In genomic region chr5:53273699-53274430, GRCm38 (mm10) we compare ENCODE assay signal across 15 mouse cellular contexts. TPM values are rescaled to one million over a fixed set of nuclear protein-coding genes. Genes with fewer than 3 reads are reported as not detected.
DNase-seq lines count a peak whose midpoint lies in the region; ATAC-seq and TF ChIP-seq lines count a peak whose summit lies in the region.
"Had no signal": no experiment of that assay in that cellular context is flagged by ENCODE, and none has a peak within 500 bp of the region (broad histone marks: within the 10 kb centered on the region; RNA-seq: fewer than 3 reads in every experiment).

No protein-coding gene starts in this region.

- no peak overlapping the region for H3K4me3 ChIP-seq in heart, embryonic 11.5 days (ENCODE audit: low read depth, low read length)
- no peak overlapping the region for H3K4me3 ChIP-seq in heart, embryonic 14.5 days (ENCODE audit: control insufficient read depth in 1 of 2, insufficient read depth in 1 of 2, low read depth in 1 of 2, low read length in 2 of 2)
- no peak overlapping the region for H3K4me3 ChIP-seq in myocyte
- H3K4me3 ChIP-seq: forebrain, embryonic 13.5 days; hindbrain, embryonic 15.5 days; neural tube, embryonic 15.5 days had no signal

- peak overlapping the region; percentile 46; the same call in 1 of the 2 replicates for H3K27ac ChIP-seq in heart, embryonic 11.5 days (ENCODE audit: low read depth, low read length)
- peak overlapping the region; percentile 43 to 76 for H3K27ac ChIP-seq in heart, embryonic 14.5 days (replicated peaks in 1 of 2; ENCODE audit: control insufficient read depth in 1 of 2, insufficient read depth in 1 of 2, low read depth in 2 of 2, low read length in 2 of 2)
- H3K27ac ChIP-seq: hindbrain, embryonic 15.5 days; neural tube, embryonic 15.5 days had no signal

- DNase-seq in heart, postnatal 25 days (ENCODE audit: low spot score) = no peak
- peak; percentile 17 for DNase-seq in left cerebral cortex, postnatal 4 days
- DNase-seq in left cerebral cortex, postnatal 36 days (ENCODE audit: low spot score in 2 of 2) = no peak
- DNase-seq in embryo, embryonic 10.5 days (ENCODE audit: low spot score) = no peak
- DNase-seq: layer of hippocampus, postnatal 36 days; liver; right cerebral cortex, postnatal 14 days; thymus, postnatal 25 days had no signal

- no peak for ATAC-seq in heart, embryonic 11.5 days (replicated peaks; ENCODE audit: insufficient number of reproducible peaks, low FRiP score, low TSS enrichment)
- no peak for ATAC-seq in heart, embryonic 14.5 days (ENCODE audit: insufficient number of reproducible peaks, insufficient read depth, low FRiP score, low read depth)
- ATAC-seq: CD4-positive, CD25-positive, alpha-beta regulatory T cell, adult 4 months; forebrain, embryonic 13.5 days had no signal

- peaks cover 44% of the 10 kb centered on the region for H3K4me1 ChIP-seq in heart, embryonic 11.5 days (ENCODE audit: control insufficient read depth, insufficient read depth, low read length)
- H3K4me1 ChIP-seq in heart, embryonic 14.5 days (ENCODE audit: control insufficient read depth in 2 of 2, insufficient read depth in 2 of 2, low read length in 2 of 2) = peaks cover 28 to 67% of the 10 kb centered on the region in 2 experiments

- H3ac ChIP-seq in myocyte (ENCODE audit: control insufficient read depth, insufficient read length) = no peak overlapping the region

- WGBS in heart, embryonic 11.5 days (ENCODE audit: insufficient replicate concordance) = 54% methylated on average over 5 of the region's 5 CpGs
- 46% methylated on average over 5 of the region's 5 CpGs for WGBS in heart, embryonic 14.5 days

- intact Hi-C loops in heart, postnatal 25 days (cut with DNase I) = loop anchor here (5.0 kb wide), 1 partner anchor 318 kb away; no protein-coding TSS in a partner anchor
- intact Hi-C loops in left cerebral cortex, postnatal 4 days (cut with DNase I) = loop anchor here (10.0 kb wide), 1 partner anchor 51 kb away; no protein-coding TSS in a partner anchor
- intact Hi-C loops in left cerebral cortex, postnatal 36 days (cut with DNase I) = loop anchor here (2.0 kb wide), 1 partner anchor 319 kb away; no protein-coding TSS in a partner anchor

- no peaks in the 10 kb centered on the region for H3K27me3 ChIP-seq in heart, embryonic 11.5 days (ENCODE audit: control insufficient read depth, insufficient read depth, low read length)
- no peaks in the 10 kb centered on the region for H3K27me3 ChIP-seq in heart, embryonic 14.5 days (ENCODE audit: control insufficient read depth, insufficient read depth, low read length)
- no peaks in the 10 kb centered on the region for H3K27me3 ChIP-seq in myocyte (ENCODE audit: control insufficient read depth, insufficient read depth, insufficient read length)
- H3K27me3 ChIP-seq: hindbrain, embryonic 15.5 days; neural tube, embryonic 15.5 days had no signal

- no peak for TF ChIP-seq POLR2A in myocyte (IDR thresholded peaks at IDR 0.05; ENCODE audit: insufficient read length, low read depth)

- peaks cover 5% of the 10 kb centered on the region for H3K79me2 ChIP-seq in myocyte (ENCODE audit: control insufficient read depth, insufficient read depth)

- H3K9me3 ChIP-seq in heart, embryonic 11.5 days (replicated peaks; ENCODE audit: control insufficient read depth, low read length) = no peaks in the 10 kb centered on the region
- no peaks in the 10 kb centered on the region for H3K9me3 ChIP-seq in heart, embryonic 14.5 days (ENCODE audit: control insufficient read depth, low read length)
- H3K9me3 ChIP-seq: forebrain, embryonic 13.5 days; hindbrain, embryonic 15.5 days; neural tube, embryonic 15.5 days had no signal

- peak overlapping the region; percentile 2; the same call in 1 of the 2 replicates for H3K4me2 ChIP-seq in heart, embryonic 11.5 days
- H3K4me2 ChIP-seq in heart, embryonic 14.5 days (ENCODE audit: low read length) = peak overlapping the region; percentile 10
- H3K4me2 ChIP-seq in myocyte (ENCODE audit: low read depth) = no peak overlapping the region
- H3K4me2 ChIP-seq: forebrain, embryonic 13.5 days; hindbrain, embryonic 15.5 days; neural tube, embryonic 15.5 days had no signal

- H3K9ac ChIP-seq in heart, embryonic 11.5 days (ENCODE audit: low read depth, low read length) = no peak overlapping the region
- no peak overlapping the region for H3K9ac ChIP-seq in heart, embryonic 14.5 days (ENCODE audit: low read length)
- H3K9ac ChIP-seq: forebrain, embryonic 13.5 days; hindbrain, embryonic 15.5 days; neural tube, embryonic 15.5 days had no signal

- peaks cover 6% of the 10 kb centered on the region; the same call in 1 of the 2 replicates for H3K36me3 ChIP-seq in heart, embryonic 11.5 days (ENCODE audit: control insufficient read depth, insufficient read depth, low read length)
- peaks cover 38% of the 10 kb centered on the region for H3K36me3 ChIP-seq in heart, embryonic 14.5 days (ENCODE audit: control insufficient read depth, insufficient read depth, low read length)
- H3K36me3 ChIP-seq in myocyte (ENCODE audit: control insufficient read depth, insufficient read depth) = peaks cover 10% of the 10 kb centered on the region
- H3K36me3 ChIP-seq: hindbrain, embryonic 15.5 days had no signal

TF ChIP-seq in myocyte, 11 proteins besides CTCF, POLR2A, EP300 and RAD21:
- TF ChIP-seq TCF12 (IDR thresholded peaks at IDR 0.05; ENCODE audit: insufficient read depth, poor library complexity, severe bottlenecking) = peak; percentile 84
- peak; percentile 92 for TF ChIP-seq TCF3 (IDR thresholded peaks at IDR 0.05; ENCODE audit: insufficient read length, low read depth)
- no peak for TF ChIP-seq E2F4 (IDR thresholded peaks at IDR 0.05; ENCODE audit: insufficient read depth)
- no peak for TF ChIP-seq SRF (IDR thresholded peaks at IDR 0.05; ENCODE audit: control insufficient read depth, insufficient read length, low read depth)
- TF ChIP-seq MAX (IDR thresholded peaks at IDR 0.05; ENCODE audit: low read depth) = no peak
- peak; percentile 36 for TF ChIP-seq POLR2AphosphoS2 (IDR thresholded peaks at IDR 0.05; ENCODE audit: insufficient read length, low read depth)
- peak; percentile 60 to 95 (median 91) for TF ChIP-seq MYOD1 (IDR thresholded peaks at IDR 0.05; ENCODE audit: control insufficient read depth in 1 of 3, insufficient read length in 2 of 3, low read depth in 2 of 3)
- no peak for TF ChIP-seq CEBPB (IDR thresholded peaks at IDR 0.05; ENCODE audit: insufficient read depth, poor library complexity, severe bottlenecking)
- TF ChIP-seq REST (IDR thresholded peaks at IDR 0.05; ENCODE audit: insufficient read depth, insufficient read length) = no peak
- TF ChIP-seq USF1 (IDR thresholded peaks at IDR 0.05; ENCODE audit: low read depth) = no peak
- peak; percentile 68 to 91 (median 90) for TF ChIP-seq MYOG (IDR thresholded peaks at IDR 0.05; ENCODE audit: control insufficient read depth in 1 of 3, insufficient read depth in 1 of 3, insufficient read length in 2 of 3, low read depth in 2 of 3)
TF ChIP-seq in myocyte: peak in this region for 5.

RNA-seq across cellular contexts. Expression of gene Smim20, which starts 7.0 kb away (rescaled TPM):
- 146 and 150 TPM in 2 replicates for polyA plus RNA-seq in heart, embryonic 11.5 days (2014; fragmentation: Nextera tagmentation; extraction: Ambion mirVana)
- total RNA-seq in heart, postnatal 25 days (2021) = 100 to 1,000 TPM in 1 of 2 experiments, 10 to 100 TPM in 1; 97.7 to 102 TPM
- total RNA-seq in left cerebral cortex, postnatal 4 days (2021) = 10 to 100 TPM; 25.7 to 27.6 TPM
- total RNA-seq in left cerebral cortex, postnatal 36 days (2021) = 10 to 100 TPM; 33.5 to 40.5 TPM
- 217 and 239 TPM in 2 replicates for polyA plus RNA-seq in heart, embryonic 14.5 days (2014; fragmentation: Nextera tagmentation; extraction: Ambion mirVana)
- polyA plus RNA-seq in myocyte (2012; fragmentation: generic; extraction: Trizol) = 78.0 TPM
